Mouse (Mus musculus) midbrain, postnatal 0 days (tissue): ENCODE measurements around the gene Szrd1. TPM values are rescaled to one million over a fixed set of nuclear protein-coding genes. Genes with fewer than 3 reads are reported as not detected.

Experiments
- ATAC-seq: fragments of 200-750 bp; cut with Nextera tagmentation; 2 replicates; pipeline ENCODE4 v1.8.0; 2017; ENCODE audit warnings: moderate number of reproducible peaks, mild to moderate bottlenecking, moderate TSS enrichment, moderate library complexity; ENCODE audit not compliant: low FRiP score
- DNase-seq: peaks from one replicate; pipeline ENCODE4 v3.0.0-alpha.2; 2015; ENCODE audit warnings: low spot score
- H3K27ac ChIP-seq: fragments of 300-500 bp; sonication (generic); 2 replicates; pipeline ENCODE4 v1.5.1; 2014; ENCODE audit warnings: low read depth, mild to moderate bottlenecking, low read length, mixed read lengths
- H3K27me3 ChIP-seq: fragments of 300-500 bp; sonication (generic); 2 replicates; pipeline ENCODE4 v1.6.1; 2014; ENCODE audit warnings: low read length, control low read depth, mixed read lengths; ENCODE audit not compliant: insufficient read depth
- H3K36me3 ChIP-seq: fragments of 300-500 bp; sonication (generic); 2 replicates; pipeline ENCODE4 v1.6.1; 2014; ENCODE audit warnings: low read length, control low read depth, mixed read lengths; ENCODE audit not compliant: insufficient read depth
- H3K4me1 ChIP-seq: fragments of 300-500 bp; sonication (generic); 2 replicates; pipeline ENCODE4 v1.6.1; 2014; ENCODE audit warnings: mild to moderate bottlenecking, control low read depth, antibody characterized with exemption, low read length, mixed read lengths; ENCODE audit not compliant: insufficient read depth
- H3K4me2 ChIP-seq: fragments of 300-500 bp; sonication (generic); 2 replicates; pipeline ENCODE4 v1.6.1; 2014; ENCODE audit warnings: low read depth, mild to moderate bottlenecking, low read length, mixed read lengths; ENCODE audit not compliant: poor library complexity, severe bottlenecking
- H3K4me3 ChIP-seq: fragments of 300-500 bp; sonication (generic); 2 replicates; pipeline ENCODE4 v1.5.1; 2014; ENCODE audit warnings: low read depth, mild to moderate bottlenecking, low read length, moderate library complexity
- H3K9ac ChIP-seq: fragments of 300-500 bp; sonication (generic); replicated peaks from 2 replicates; pipeline ENCODE4 v1.6.1; 2014; ENCODE audit warnings: mild to moderate bottlenecking, low read length, moderate library complexity, mixed read lengths; ENCODE audit not compliant: poor library complexity, severe bottlenecking
- H3K9me3 ChIP-seq: fragments of 300-500 bp; sonication (generic); 2 replicates; pipeline ENCODE4 v1.6.1; 2016; ENCODE audit warnings: low read length, control low read depth
- CTCF ChIP-seq: IDR thresholded peaks from 2 replicates; pipeline ENCODE4 v1.5.1; 2016; ENCODE audit warnings: antibody characterized with exemption, mild to moderate bottlenecking
- WGBS: fragments of 180-500 bp; shearing (Covaris S2); extraction: QIAGEN DNeasy Blood & Tissue Kit; methylation state at CpG from one replicate; pipeline ENCODE4 v1.1.7; 2014; 5-methylcytosine and 5-hydroxymethylcytosine counted together
- polyA plus RNA-seq: library from polyadenylated mRNA; unstranded; fragments of >200 nt; fragmentation: Nextera tagmentation; extraction: Ambion mirVana; gene quantifications from 2 replicates; pipeline ENCODE4 v1.2.1, GENCODE M21; 2015
- total RNA-seq: library from RNA; depleted of rRNA; stranded (reverse); fragments of >200 nt; gene quantifications from 2 replicates; pipeline ENCODE4 v1.2.3, GENCODE M21; 2014

Gene Szrd1
- total and polyA plus RNA-seq, 2 experiments from 2014 or later, result 13.5 to 64.3 TPM

DNA sequence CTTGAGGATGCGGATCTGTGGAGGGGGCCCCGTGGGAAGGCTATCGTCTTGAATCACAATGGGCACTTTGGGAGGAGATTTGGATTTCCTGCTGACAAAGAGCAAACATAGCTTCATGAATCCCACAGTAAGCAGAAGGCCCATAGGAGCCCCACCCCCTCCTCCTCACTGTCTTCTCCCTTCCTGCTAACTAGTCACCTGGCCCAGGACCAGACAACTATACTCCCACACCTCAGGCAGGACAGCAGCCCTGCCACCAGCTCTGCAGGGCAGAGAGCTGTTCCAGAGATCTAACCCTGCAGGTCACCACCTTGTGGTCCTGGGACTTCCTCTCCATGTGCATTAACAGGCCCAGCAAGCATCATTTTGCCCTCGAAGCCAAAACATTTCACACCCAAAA is 20.9 kb downstream of the Szrd1 start:
- DNase-seq, result no peak
- 46% methylated on average over 4 of the region's 4 CpGs for WGBS
- ATAC-seq, result no peak
- Histone ChIP-seq H3K4me1 (no peaks in the 10 kb centered on the region), H3K9ac (no peak overlapping the region), H3K27me3 (no peaks in the 10 kb centered on the region), H3K27ac (no peak overlapping the region), H3K9me3 (no peaks in the 10 kb centered on the region), H3K36me3 (peaks cover 31% of the 10 kb centered on the region), H3K4me3 (no peak overlapping the region), H3K4me2 (no peak overlapping the region)
- no peak for TF ChIP-seq CTCF

DNA sequence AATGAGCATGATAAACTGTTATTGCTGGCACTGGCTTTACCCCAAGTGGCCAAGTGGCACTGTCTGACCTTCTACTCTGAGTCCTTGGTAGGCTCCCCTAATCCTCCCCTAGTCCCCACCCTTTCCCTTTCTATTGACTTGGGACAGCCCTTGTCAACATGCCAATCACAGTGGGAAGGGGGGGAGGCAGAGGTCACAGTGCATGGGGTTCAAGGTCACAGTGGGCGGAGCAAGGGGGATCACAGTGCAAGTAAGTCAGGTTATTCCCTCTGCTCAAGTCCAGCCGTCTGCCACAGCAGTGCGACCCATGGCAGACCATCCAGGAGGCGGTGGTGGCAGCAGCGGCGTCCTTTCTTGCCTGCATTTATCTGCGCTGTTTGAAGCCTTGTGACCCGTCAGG is 24.2 kb downstream of the Szrd1 start:
- ATAC-seq (no peak), DNase-seq (no peak)
- no peak overlapping the region for H3K27ac ChIP-seq
- H3K4me3 ChIP-seq, result no peak overlapping the region
- no peak overlapping the region for H3K9ac ChIP-seq
- H3K4me2 ChIP-seq, result no peak overlapping the region
- H3K27me3 ChIP-seq, result no peaks in the 10 kb centered on the region
- H3K9me3 ChIP-seq, result no peaks in the 10 kb centered on the region
- H3K36me3 ChIP-seq, result peaks cover 38% of the 10 kb centered on the region
- TF ChIP-seq CTCF, result no peak
- 42% methylated on average over 8 of the region's 8 CpGs for WGBS
- H3K4me1 ChIP-seq, result no peaks in the 10 kb centered on the region

DNA sequence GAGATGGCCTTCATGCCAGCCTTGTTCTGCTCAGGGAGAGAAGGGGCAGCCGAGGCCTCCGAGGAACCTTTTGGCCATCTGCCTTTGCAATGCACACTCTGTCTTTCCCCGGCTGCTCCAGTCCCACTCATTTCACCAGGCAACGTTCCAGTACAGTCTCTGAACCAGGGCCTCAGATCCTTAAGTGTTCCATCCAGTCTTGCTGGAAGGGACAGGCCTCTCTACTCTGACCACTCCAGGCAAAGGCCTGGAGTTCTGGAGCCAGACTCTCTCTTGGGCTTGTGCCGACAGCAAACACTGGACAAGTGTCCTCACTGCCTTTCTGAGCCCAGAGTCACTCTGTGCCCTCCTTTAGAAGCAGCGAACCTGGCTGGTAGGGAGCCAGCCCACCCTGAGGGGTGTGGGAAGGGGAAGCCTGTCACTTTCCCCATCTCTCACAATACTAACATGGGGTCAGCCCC is 25.0 kb downstream of the Szrd1 start:
- peaks cover 38% of the 10 kb centered on the region for H3K36me3 ChIP-seq
- peak overlapping the region; percentile 63 for H3K27ac ChIP-seq
- H3K9ac ChIP-seq, result no peak overlapping the region
- no peak overlapping the region for H3K4me2 ChIP-seq
- H3K4me3 ChIP-seq, result no peak overlapping the region
- no peaks in the 10 kb centered on the region for H3K27me3 ChIP-seq
- no peak for TF ChIP-seq CTCF
- no peaks in the 10 kb centered on the region for H3K4me1 ChIP-seq
- 56% methylated on average over 6 of the region's 6 CpGs for WGBS
- peak; percentile 70 for DNase-seq
- no peaks in the 10 kb centered on the region for H3K9me3 ChIP-seq
- ATAC-seq, result peak; percentile 64; the same call in 1 of the 2 replicates

DNA sequence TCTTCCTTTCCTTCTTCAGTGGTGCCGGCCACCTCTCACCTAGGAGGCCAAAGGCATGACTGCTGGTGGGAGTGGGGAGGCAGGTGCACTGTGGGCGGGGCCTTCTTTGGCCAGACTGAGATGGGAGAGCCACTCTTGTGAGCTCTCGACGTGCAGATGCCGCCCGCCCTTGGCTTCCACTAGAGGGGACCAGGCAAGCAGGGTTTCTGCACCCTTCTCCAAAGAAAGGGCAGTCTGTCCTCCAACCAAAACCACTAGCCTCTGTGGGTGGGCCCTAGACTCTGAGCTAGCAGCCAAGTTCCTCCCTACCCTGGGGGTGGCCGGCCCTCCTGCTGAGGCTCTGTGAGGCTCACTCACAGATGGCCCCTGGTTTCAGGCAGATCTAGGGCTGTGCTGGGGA is 25.7 kb downstream of the Szrd1 start:
- 74% methylated on average over 7 of the region's 7 CpGs for WGBS
- Histone ChIP-seq H3K4me2 (no peak overlapping the region), H3K4me1 (no peaks in the 10 kb centered on the region), H3K9ac (no peak overlapping the region), H3K27me3 (no peaks in the 10 kb centered on the region), H3K27ac (peak overlapping the region; percentile 63), H3K4me3 (no peak overlapping the region), H3K9me3 (no peaks in the 10 kb centered on the region), H3K36me3 (peaks cover 38% of the 10 kb centered on the region)
- TF ChIP-seq CTCF, result no peak
- DNase-seq (peak; percentile 32), ATAC-seq (peak; percentile 31)

DNA sequence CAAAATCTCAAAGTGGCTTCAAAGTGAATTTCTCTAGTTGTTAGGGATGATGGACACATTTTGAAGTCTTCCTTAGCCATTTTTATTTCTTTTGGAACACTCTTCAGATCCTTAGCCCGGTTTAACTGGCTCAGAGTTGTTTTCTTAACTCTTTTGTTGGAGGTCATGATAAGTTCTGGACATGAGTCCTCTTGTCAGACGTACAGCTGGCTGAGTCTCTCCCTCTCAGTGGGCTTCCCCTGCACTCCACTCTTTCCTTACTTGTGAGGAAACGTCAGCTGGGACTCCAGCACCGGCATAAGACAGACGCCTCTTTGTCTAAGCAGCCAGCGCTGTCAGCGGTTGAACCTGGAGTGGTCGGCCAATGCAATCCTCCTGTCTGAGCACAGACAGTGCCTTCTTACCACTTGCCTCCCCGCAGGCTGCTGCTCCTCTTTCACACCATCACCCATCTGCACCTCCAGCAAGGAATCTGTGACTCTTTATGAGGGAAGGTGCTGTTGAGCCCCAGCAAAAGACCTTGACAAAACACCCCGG is 31.3 kb downstream of the Szrd1 start:
- Histone ChIP-seq H3K27me3 (no peaks in the 10 kb centered on the region), H3K9me3 (no peaks in the 10 kb centered on the region), H3K27ac (no peak overlapping the region), H3K9ac (no peak overlapping the region), H3K36me3 (peaks cover 5% of the 10 kb centered on the region), H3K4me2 (no peak overlapping the region), H3K4me3 (no peak overlapping the region), H3K4me1 (no peaks in the 10 kb centered on the region)
- TF ChIP-seq CTCF, result no peak
- DNase-seq (peak; percentile 20), ATAC-seq (no peak)
- 40% methylated on average over 10 of the region's 10 CpGs for WGBS

DNA sequence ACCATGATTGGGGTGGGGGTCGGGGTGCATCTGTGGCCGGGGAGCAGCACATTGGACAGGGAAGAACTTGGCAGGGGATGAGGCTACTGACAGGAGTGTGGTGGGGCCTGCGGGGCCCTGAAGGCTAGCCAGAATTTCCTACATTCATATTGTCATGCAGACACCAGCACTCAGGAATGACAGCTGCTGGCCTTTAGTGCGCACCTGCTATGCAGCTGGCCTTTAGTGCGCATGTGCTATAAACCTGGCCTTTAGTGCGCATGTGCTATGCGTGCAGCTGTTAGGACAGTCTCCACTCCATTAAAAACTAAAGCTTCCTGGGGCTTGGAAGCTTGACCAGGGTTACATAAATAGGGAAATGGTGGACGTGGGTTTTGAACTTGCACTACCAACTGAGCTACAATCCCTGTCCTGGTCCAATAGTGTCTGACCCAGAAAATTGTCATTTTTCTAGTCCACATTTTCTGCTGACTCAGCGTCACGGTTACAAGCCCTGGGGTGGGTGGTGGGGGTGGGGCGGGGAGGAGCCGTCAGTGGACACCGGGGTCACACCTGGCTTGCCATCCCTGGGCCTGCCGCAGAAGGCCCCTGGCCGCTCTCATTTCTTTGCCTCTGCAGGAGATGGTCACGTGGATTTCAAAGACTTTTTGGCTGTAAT is 32.9 kb downstream of the Szrd1 start:
- ATAC-seq (no peak), DNase-seq (no peak)
- H3K27ac ChIP-seq, result no peak overlapping the region
- H3K4me3 ChIP-seq, result no peak overlapping the region
- no peak for TF ChIP-seq CTCF
- H3K4me1 ChIP-seq, result no peaks in the 10 kb centered on the region
- H3K36me3 ChIP-seq, result no peaks in the 10 kb centered on the region
- no peaks in the 10 kb centered on the region for H3K27me3 ChIP-seq
- H3K4me2 ChIP-seq, result no peak overlapping the region
- H3K9me3 ChIP-seq, result no peaks in the 10 kb centered on the region
- WGBS, result 82% methylated on average over 16 of the region's 16 CpGs
- no peak overlapping the region for H3K9ac ChIP-seq
